Mouse (Mus musculus): ENCODE measurements around the gene Sept4.

Gene Sept4

DNA sequence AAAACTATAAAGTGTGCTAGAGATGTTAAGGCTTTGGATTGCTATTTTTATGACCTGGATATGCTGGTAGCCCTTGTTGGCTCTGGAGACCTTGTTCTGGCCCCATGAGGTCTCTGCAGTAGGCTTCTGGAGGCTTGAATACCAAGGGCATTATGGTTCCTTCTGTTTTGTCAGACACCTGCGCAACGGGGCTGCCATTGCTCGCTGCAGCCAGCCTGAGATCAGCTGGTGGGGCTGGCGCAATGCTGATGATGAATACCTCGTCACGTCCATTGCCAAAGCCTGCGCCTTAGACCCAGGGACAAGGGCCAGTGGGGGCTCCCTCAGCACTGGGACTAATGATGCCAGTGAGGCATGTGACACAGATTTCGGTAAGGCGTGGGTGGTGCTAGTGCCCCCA is 33.5 kb downstream of the Sept4 start:
- DNase-seq, result peak; percentile 85

DNA sequence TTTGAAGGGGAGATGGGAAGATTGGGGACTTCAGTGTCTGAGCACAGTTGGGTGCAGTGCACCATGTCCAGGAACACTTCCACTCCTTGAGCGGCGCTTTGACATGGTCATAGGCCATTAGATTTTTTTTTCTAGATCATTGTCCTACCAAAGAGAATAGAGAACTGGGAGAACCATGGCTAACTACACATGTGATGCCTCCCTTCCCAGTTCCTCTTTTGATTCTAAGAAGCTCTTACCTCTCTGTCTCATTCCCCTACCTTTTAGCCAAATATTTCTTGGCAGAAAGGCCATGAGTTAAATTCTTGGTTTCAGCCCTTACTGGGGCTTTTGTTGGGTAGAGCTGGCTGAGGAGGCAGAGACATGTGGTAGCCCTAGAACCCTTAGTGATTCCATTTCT is 34.9 kb downstream of the Sept4 start:
- DNase-seq, result no peak

DNA sequence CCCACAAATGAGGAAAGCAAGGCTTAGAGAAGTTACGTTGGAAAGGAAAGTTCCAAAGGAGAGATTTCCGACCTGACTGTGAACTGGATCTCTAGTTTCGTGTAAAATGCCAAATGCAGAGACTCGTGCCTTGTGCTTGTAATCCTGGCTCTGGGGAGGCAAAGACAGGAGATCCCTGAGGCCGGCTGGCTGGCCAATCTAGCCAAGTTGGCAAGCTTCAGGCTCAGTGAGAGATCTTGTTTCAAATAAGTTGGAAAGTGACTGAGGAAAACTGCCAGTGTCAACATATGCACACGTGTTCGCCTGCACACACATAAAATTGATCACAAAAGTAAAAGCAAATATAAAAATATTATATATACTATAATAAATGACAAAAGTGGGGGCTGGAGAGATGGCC is 40.6 kb downstream of the Sept4 start:
- peak; percentile 91 for DNase-seq

DNA sequence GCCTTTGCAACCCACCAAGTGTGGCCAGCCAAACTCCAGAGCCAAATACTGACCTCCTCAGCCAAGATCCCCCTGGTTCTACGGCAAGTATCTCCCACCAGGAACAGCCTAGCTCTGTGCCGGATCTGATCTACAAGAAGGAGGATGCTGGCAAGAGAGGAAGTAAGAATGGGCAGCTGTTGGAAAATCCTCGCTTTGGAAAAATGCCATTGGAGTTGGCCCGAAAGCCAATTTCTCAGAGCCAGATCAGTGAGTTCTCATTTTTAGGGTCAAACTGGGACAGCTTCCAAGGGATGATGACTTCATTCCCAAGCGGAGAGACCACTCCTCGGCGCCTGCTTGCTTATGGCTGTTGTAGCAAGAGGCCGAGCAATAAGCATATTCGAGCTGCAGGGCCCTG is 42.8 kb downstream of the Sept4 start:
- peak; percentile 88 for DNase-seq

- DNase-seq, result no peak
These were observed 45.3 kb downstream of the Sept4 start for GRCm38 (mm10) chr11:87613972-87614371.

GRCm38 (mm10) chr11:87615551-87615950 is 46.8 kb downstream of the Sept4 start:
- DNase-seq, result no peak

DNA sequence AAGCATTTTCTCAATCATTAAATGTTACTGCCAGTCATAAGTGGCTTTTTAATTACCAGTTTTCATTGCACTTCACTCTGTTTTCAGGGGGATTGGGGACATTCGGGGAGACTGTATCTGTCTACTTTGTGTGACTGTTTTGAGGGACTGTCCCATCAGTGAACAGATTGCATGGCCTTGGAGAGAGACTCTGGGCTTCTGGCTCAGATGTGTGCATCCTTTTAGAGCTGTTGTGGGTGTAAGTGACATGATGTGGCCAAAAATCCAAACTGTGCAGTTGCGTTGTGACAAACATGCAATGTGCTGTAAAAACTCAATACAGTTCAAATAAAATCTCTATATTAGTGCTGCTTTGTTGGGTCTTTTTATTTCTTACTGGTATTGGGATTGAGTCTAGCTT is 47.2 kb downstream of the Sept4 start:
- no peak for DNase-seq

GRCm38 (mm10) chr11:87616790-87617474 is 48.2 kb downstream of the Sept4 start, which contains the start of gene Hsf5:
Hsf5 (plus strand) TSS chr11:87617164.
- DNase-seq, result peak; percentile 88

DNA sequence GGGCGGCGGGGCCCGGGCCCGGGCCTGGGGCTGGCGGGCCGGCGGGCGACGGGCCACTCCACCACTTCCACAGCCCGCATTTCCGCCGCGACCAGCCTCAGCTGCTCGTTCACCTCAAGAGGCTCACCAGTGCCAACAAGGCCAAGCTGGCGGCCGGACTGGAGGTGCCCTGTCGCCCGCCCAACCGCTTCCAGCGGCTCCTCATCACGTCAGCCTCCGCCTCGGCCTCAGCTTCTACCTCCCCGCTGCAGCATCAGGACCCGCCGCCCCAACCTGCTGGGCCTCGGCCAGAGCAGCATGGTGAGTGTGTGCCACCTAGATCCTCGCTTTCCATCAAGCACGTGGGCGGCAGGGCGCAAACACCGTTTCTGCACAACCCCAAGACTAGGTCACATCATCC is 48.9 kb downstream of the Sept4 start:
- DNase-seq, result no peak

DNA sequence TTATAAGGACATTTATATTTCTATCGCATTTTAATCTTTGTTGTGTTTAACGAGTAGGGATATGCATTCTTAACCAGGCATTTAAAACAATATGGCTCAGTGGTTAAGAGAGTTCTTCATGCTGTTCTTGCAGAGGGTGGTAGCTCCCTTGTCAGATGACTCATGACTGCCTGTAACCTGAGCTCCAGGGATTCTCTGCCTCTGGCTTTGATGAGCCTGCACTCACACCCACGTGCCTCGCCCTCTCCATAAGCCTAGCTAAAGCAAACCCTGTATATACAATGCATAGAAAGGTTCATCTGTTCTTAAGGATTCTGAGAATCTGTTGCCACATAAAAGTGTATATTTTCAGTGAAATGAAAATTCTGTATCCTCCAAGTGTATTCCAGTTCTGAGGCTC is 54.5 kb downstream of the Sept4 start:
- DNase-seq, result peak; percentile 50

GRCm38 (mm10) chr11:87629859-87630258 is 61.2 kb downstream of the Sept4 start:
- DNase-seq, result peak; percentile 68

DNA sequence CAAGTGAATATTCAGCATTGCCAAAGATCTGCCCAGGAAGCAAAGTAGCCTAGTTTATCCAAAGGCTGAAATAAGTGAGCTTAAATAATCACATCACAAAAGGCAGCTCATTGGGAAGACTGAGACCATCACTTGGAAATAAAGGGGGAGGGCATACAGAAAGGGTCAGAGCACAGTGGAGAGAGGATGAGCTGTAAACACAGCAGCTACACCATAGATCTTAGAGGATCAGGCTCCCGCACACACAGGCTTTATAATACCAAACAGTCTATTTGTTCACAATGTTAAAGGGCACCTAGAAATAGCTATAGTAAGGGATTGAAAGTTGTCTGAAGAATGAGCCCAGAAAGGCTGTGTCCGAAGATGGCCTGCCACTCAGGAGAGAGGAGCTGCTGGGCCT is 70.1 kb downstream of the Sept4 start:
- no peak for DNase-seq

DNA sequence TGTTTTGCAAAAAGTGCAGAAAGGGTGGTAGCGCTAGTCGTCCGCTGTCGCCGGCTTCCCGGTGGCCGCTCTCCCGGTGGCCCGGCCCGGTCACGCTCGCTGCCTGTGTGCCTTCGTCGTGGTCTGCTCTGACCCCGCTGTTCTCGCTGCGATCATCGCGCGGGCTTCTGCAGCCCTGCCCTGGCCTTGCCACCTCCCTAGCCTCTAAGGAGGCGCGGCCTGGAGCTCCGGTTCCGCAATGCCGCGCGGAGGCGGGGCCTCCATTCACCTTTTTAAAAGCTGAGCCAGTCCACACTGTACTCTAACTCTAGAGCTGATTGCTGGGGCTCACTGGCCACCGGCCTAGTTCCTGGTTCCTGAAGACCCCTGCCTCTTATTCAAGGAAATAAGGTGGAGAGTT is 70.5 kb downstream of the Sept4 start:
- DNase-seq, result peak; percentile 97

Data from heart, adult 11 months (tissue).